Mouse (Mus musculus) embryonic fibroblast, embryonic 13.5 days (primary cell): ENCODE data around the gene Rab27a. TPM values are rescaled to one million over a fixed set of nuclear protein-coding genes. Genes with fewer than 3 reads are reported as not detected.

Experiments
- H3K27ac ChIP-seq: 2 replicates; pipeline ENCODE4 v1.5.1; 2012; ENCODE audit warnings: low read length, control low read depth, inconsistent platforms; ENCODE audit not compliant: insufficient read depth
- H3K4me1 ChIP-seq: 2 replicates; pipeline ENCODE4 v1.6.1; 2011; ENCODE audit warnings: low read length; ENCODE audit not compliant: control insufficient read depth, insufficient read depth
- H3K4me3 ChIP-seq: 2 replicates; pipeline ENCODE4 v1.5.1; 2011; ENCODE audit warnings: mild to moderate bottlenecking, control low read depth, low read length; ENCODE audit not compliant: insufficient read depth
- CTCF ChIP-seq: IDR thresholded peaks from 2 replicates; pipeline ENCODE4 v1.5.1; 2011; ENCODE audit warnings: mild to moderate bottlenecking, control low read depth, low read length, moderate library complexity, borderline replicate concordance; ENCODE audit not compliant: insufficient read depth
- POLR2A ChIP-seq: IDR thresholded peaks from 2 replicates; pipeline ENCODE4 v1.6.1; 2011; ENCODE audit warnings: low read depth, mild to moderate bottlenecking, control low read depth, low read length, moderate library complexity
- polyA plus RNA-seq: library from polyadenylated mRNA; stranded (reverse); fragments of >200 nt; gene quantifications from 2 replicates; pipeline ENCODE4 v1.2.4, GENCODE M21; 2011; ENCODE audit warnings: low read depth; ENCODE audit not compliant: missing spikeins, insufficient read length

Gene Rab27a
- polyA plus RNA-seq, 1 experiment: 5.1 TPM

GRCm38 (mm10) chr9:73040080-73040479 is 4.6 kb upstream of the Rab27a start, which contains the start of gene Pigb:
TSS of gene Pigb (minus strand) at chr9:73040378.
- peak within 1 kb of the TSS; percentile 58; the same call in 1 of the 2 replicates for H3K27ac ChIP-seq
- H3K4me1 ChIP-seq: peaks cover 5% of the 10 kb centered on the region; the same call in 1 of the 2 replicates
- H3K4me3 ChIP-seq: peak within 1 kb of the TSS; percentile 97
- no peak for TF ChIP-seq POLR2A

GRCm38 (mm10) chr9:73045204-73045603 is 550 bp downstream of the Rab27a start:
- peak overlapping the region; percentile 35 for H3K4me3 ChIP-seq
- TF ChIP-seq POLR2A: no peak
- TF ChIP-seq CTCF: no peak
- peaks cover 5% of the 10 kb centered on the region; the same call in 1 of the 2 replicates for H3K4me1 ChIP-seq
- H3K27ac ChIP-seq: no peak overlapping the region

DNA sequence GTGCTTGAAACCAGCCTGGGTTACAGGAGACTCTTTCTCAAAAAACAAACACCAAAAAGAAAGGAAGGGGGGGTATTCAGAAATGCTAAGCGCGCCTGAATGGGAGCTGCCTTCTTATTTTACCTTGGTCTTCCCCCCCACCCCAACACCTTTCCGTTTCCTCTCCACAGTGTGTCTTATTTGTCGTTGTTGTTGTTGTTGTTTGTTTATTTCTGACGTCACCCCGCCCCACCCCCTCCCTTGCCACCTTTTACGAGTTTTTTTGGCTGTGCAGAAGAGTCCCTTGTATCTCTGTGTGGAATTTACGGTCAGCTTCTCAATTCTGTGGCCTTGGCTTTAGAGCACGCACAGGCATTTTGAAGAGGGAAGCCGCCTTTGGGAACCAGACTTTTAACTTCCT is 1.1 kb downstream of the Rab27a start:
- H3K27ac ChIP-seq: no peak overlapping the region
- peaks cover 3% of the 10 kb centered on the region; the same call in 1 of the 2 replicates for H3K4me1 ChIP-seq
- no peak overlapping the region for H3K4me3 ChIP-seq
- TF ChIP-seq POLR2A (no peak), CTCF (no peak)

- no peak overlapping the region for H3K4me3 ChIP-seq
- H3K27ac ChIP-seq: no peak overlapping the region
- peaks cover 3% of the 10 kb centered on the region; the same call in 1 of the 2 replicates for H3K4me1 ChIP-seq
- TF ChIP-seq POLR2A: no peak
- TF ChIP-seq CTCF: no peak
Measured at GRCm38 (mm10) chr9:73047906-73048305, 3.3 kb downstream of the Rab27a start.

DNA sequence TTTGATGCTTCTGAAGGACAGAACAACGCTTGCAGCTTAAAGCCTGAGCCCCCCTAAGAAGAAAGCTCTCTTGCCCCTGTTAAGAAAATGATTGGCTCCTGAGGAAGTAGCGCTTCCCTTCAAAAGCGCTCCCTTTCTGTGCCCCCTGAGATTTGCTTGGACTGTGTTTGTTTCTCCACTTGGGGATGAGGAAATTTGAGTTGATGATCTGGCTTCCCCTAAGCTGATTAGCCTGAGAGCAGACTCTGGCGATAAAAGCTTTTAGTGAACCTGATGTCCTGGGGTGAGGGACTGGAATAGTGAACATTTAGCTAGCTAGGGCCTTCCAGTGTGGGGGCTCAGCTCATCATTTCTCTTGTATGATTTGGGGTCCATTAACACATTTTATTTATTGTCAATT is 4.3 kb downstream of the Rab27a start:
- no peak overlapping the region for H3K27ac ChIP-seq
- H3K4me1 ChIP-seq: peaks cover 3% of the 10 kb centered on the region; the same call in 1 of the 2 replicates
- H3K4me3 ChIP-seq: no peak overlapping the region
- TF ChIP-seq CTCF: no peak
- TF ChIP-seq POLR2A: no peak

GRCm38 (mm10) chr9:73049833-73050232 is 5.2 kb downstream of the Rab27a start:
- H3K27ac ChIP-seq: no peak overlapping the region

DNA sequence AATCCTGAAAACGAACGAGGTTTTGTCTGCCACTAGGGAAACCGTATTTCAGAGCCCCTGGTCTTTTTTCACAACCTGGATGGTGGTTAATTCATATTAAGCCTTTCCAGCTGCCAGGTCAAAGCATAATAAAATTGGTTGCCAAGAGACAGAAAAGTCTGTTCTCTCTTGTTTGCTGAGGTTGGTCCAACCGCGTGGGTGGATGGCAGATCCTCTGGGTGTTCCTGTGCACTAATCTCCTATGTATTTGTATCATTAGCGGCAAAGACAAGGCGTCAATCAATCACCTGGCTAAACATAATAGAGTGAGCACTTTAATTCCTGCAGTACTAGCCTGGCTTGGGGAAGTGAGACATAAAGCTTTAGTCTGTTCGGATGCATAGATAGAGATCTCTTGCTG is 6.0 kb downstream of the Rab27a start:
- no peak overlapping the region for H3K4me3 ChIP-seq
- no peaks in the 10 kb centered on the region for H3K4me1 ChIP-seq
- no peak for TF ChIP-seq CTCF
- TF ChIP-seq POLR2A: no peak
- H3K27ac ChIP-seq: no peak overlapping the region

More at GRCm38 (mm10) chr9:73049833-73050232, 5.2 kb downstream of the Rab27a start:
- Histone ChIP-seq H3K4me3 (no peak overlapping the region), H3K4me1 (no peaks in the 10 kb centered on the region)
- TF ChIP-seq CTCF: no peak
- no peak for TF ChIP-seq POLR2A

DNA sequence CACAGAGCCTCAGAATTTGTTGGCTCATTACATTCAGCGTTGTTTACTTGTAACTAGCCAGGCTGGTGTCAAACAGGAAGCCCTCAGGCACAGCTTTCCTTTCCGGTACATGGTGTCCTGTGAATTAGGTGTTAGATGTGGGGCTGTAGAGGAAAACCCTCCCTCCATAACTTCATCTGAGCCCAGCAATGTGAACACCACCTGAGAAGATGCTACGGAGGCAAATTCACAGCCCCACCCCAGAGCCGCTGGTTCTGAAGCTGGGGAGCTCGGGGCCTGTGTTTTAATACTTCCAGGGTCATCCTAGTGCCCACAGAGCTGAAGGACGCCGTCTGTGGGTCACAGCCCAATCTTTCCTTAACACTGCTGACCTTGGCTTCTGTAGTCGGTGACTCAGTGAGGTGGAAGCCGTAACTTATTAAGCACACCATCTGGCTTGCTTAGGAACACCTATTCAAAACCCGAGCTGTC is 10.8 kb downstream of the Rab27a start:
- Histone ChIP-seq H3K27ac (no peak overlapping the region), H3K4me1 (no peaks in the 10 kb centered on the region), H3K4me3 (no peak overlapping the region)
- no peak for TF ChIP-seq CTCF
- TF ChIP-seq POLR2A: no peak

GRCm38 (mm10) chr9:73059224-73059623 is 14.6 kb downstream of the Rab27a start:
- H3K27ac ChIP-seq: no peak overlapping the region
- no peak overlapping the region for H3K4me3 ChIP-seq
- TF ChIP-seq CTCF: no peak
- no peak for TF ChIP-seq POLR2A
- H3K4me1 ChIP-seq: no peaks in the 10 kb centered on the region

DNA sequence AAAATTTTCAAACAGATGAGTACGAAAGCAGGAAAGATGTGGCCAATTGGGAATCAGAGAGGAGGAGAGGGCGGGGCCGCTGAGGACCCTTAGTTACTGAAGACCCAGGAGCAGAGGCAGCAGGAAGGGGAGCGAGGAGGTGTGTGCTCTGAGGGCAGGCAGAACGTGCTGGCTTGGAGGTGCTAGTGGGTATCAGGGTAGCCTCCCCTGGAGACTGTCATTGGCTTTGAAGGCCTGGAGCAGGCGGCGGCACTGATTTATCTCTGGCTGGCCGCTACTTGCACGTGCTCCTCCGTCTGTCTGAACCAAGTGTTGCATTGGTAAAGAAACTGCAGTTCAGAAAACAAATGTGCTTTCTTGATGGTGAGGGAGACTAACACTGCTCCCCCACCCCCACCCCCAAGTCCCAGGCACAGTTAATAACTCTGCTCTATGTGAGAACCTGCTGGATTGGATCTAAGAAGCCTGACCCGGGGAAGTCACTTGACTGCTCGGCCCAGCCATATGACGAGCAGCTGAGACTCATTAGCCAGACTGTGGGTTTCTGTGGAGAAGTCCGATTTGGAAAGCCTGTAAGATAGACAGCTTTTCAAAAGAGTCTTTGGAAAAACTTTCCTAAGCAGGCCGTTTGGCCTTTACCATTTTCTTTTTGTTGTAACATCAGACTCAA is 19.1 kb downstream of the Rab27a start:
- TF ChIP-seq POLR2A (no peak), CTCF (no peak)
- Histone ChIP-seq H3K4me1 (peaks cover 3% of the 10 kb centered on the region; the same call in 1 of the 2 replicates), H3K27ac (no peak overlapping the region), H3K4me3 (no peak overlapping the region)
